In genomic region chr10:84648911-84649310, GRCm38 (mm10) we compare ENCODE assay signal across 17 mouse cellular contexts.
"Had no signal": no experiment of that assay in that cellular context is flagged by ENCODE, and none has a peak within 500 bp of the region (broad histone marks: within the 10 kb centered on the region; RNA-seq: fewer than 3 reads in every experiment).

No protein-coding gene starts in this region.

- H3K4me3 ChIP-seq: neural tube, embryonic 12.5 days; neural tube, embryonic 13.5 days; neural tube, embryonic 15.5 days; stomach, embryonic 15.5 days had no signal

- H3K27ac ChIP-seq: neural tube, embryonic 12.5 days; neural tube, embryonic 13.5 days; neural tube, embryonic 15.5 days; stomach, embryonic 15.5 days; stomach, postnatal 0 days had no signal

- H3K4me1 ChIP-seq: neural tube, embryonic 12.5 days; stomach, embryonic 15.5 days had no signal

- H3K27me3 ChIP-seq: neural tube, embryonic 12.5 days; neural tube, embryonic 13.5 days; neural tube, embryonic 15.5 days; stomach, embryonic 15.5 days had no signal

- H3K9ac ChIP-seq: neural tube, embryonic 12.5 days; neural tube, embryonic 13.5 days; neural tube, embryonic 15.5 days; stomach, embryonic 15.5 days had no signal

- DNase-seq: retina, postnatal 1 day; right cerebral cortex, adult 18-20 months; right cerebral cortex, postnatal 14 days; right cerebral cortex, postnatal 25 days; right cerebral cortex, postnatal 4 days; spleen, adult 18-20 months; thymus, adult 18-20 months; thymus, adult 2 months; thymus, postnatal 14 days; thymus, postnatal 25 days; thymus, postnatal 36 days; thymus, postnatal 4 days had no signal

- H3K9me3 ChIP-seq: neural tube, embryonic 12.5 days; neural tube, embryonic 13.5 days; neural tube, embryonic 15.5 days; stomach, embryonic 15.5 days had no signal
